Mouse (Mus musculus) v-Abl transformed pro-B cells (cell line): ENCODE data around the gene Iqch.

Experiments used
- in situ Hi-C, 2 experiments: fragments of 400-800 bp; cut with MboI; formaldehyde crosslinking; loops; one replicate each; pipeline ENCODE4 v1.15.1; 2025; ENCODE audit not compliant: unreplicated experiment in 2 of 2

The Iqch gene

DNA sequence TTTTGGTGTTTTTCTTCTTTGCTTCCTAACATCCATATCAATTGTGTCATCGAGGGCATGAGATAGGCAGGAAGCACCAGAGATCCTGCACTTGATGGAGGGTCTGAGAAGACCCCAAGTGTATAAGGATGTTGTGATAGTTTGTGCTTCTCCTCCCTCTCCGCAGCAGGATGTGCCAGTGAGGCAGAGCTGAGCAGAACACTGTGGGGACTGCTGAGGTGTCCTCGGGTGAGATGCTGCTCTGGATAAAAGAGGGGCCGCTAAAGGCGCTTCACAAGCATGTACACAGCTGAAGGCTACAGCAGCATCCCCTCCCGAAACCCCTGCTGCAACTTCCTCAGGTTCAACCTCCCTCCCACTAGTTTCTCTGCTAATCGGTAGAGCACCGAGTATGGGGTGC lies 95.2 kb downstream of the Iqch start:
- in situ Hi-C loops: no loop called here

- in situ Hi-C loops: no loop called here
These were observed 98.4 kb downstream of the Iqch start for GRCm38 (mm10) chr9:63503890-63504289.

DNA sequence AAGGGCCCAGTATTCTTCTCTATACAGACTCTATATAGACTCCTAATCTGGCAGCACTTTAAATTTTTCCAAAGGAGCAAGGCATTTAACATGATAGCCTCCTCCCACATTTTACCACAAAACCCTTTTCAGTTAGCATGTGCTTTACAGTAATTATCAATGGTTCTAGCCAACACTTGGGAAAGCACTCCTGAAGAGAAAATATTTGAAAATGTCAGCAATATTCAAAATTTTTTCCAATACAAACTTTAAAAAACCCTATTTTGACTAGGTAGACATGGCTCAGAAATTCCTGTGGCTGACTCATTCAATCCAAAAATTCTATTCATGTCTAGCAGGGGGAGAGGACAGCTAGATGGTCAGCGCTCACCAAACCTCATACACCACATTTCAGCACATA lies 100.8 kb downstream of the Iqch start:
- in situ Hi-C loops: no loop called here

GRCm38 (mm10) chr9:63499912-63500311 lies 102.4 kb downstream of the Iqch start:
- in situ Hi-C loops: no loop called here

GRCm38 (mm10) chr9:63495786-63496185 lies 106.5 kb downstream of the Iqch start:
- in situ Hi-C loops: no loop called here

DNA sequence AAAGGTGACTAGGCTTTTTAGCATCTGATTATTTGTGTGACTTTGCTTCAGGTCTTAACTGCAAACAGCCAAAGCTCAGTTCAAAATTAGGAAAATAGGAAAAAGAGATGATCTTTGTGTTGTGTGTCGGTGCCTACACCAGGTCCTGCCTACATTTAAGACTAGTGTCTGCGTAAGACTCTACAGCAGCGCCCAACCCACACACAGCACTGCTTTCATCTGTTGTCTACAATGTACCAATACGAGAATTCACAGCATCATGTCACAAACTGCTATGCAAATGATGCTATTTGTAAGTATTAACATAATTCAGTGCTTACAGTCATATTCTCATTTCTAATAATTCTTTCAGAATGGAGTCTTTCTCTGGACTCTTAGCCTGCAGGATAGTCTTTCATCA lies 108.5 kb downstream of the Iqch start:
- in situ Hi-C loops: no loop called here

DNA sequence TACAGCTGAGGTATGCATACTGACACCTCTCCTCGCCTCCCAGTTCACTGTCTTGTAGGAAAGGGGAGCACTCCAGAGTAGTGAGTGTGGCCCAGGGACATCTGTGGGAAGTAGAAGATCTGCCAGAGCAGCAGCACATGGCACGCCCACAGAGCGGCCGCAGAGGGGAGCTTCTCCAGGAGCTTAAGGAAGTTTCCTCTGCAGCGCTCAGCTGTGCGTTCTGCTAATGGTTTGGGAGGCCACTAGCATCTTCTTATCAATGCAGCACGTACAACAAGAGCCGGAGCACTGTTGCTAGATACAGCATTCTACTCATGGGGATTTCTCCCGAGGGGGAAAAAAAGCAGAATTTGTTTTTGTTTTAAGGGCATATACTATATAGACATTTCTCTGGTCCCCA lies 110.0 kb downstream of the Iqch start:
- in situ Hi-C loops: no loop called here

DNA sequence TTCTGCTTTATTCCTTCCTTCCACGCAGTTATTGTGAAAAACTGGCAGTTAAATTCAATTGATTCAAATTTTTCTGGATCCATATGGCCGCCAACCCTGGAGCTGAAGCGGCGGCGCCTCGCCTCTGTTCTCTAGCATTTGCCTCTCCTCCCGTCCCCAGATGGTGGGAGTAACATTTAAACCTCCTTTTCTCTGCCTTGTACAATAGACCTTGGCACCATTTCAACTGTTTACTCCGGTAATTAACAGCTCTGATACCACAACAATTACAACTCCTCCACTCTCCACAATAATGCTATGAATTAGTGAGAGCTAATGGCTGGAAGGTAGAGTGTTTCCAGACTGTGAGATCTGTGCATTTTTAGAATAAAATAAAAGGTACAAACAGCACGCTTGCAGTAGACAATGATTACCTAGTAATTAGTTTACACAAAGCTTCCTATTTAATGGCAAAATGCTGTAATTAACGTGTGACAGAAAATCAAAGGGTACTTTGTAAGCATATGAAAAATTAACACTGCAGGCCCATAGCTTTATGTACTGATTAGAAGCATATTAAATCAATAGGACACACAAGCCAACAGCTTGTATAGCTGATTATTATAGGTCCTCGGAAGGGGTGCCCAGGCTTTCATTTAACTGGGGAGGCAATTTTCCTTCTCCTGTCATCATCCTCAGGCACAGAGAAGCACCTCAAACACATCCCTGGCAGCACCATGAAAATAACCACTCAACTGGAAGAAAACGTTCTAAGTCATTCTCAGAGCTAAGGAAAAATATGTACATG lies 111.6 kb downstream of the Iqch start:
- in situ Hi-C loops: no loop called here

- in situ Hi-C loops: no loop called here
These were observed 113.1 kb downstream of the Iqch start for GRCm38 (mm10) chr9:63489156-63489555.

- in situ Hi-C loops: loop anchor here (5.0 to 25.0 kb wide), 3 partner anchors 372 to 721 kb away; no protein-coding TSS in a partner anchor
These were observed 136.7 kb downstream of the Iqch start for GRCm38 (mm10) chr9:63465561-63465960.

DNA sequence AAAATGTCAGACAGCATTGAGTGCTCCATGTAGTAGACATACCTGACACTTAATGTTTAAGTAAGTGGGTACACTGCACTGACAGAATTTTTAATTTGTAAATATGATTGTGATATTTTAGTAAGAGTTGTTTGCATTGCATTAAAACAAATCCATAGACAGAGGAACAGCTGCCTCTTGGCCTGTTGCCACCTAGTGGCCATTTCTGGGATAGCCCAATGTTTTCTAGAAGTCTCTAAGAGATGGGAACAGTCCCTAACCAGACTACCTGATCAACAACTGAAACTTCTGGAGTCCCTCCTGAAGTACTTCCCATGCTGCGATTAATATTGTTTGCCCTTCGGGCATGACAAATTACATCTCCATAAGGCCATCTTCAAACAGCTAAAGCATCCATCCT lies 140.0 kb downstream of the Iqch start:
- in situ Hi-C loops: loop anchor here (5.0 to 25.0 kb wide), 3 partner anchors 325 to 717 kb away; no protein-coding TSS in a partner anchor

DNA sequence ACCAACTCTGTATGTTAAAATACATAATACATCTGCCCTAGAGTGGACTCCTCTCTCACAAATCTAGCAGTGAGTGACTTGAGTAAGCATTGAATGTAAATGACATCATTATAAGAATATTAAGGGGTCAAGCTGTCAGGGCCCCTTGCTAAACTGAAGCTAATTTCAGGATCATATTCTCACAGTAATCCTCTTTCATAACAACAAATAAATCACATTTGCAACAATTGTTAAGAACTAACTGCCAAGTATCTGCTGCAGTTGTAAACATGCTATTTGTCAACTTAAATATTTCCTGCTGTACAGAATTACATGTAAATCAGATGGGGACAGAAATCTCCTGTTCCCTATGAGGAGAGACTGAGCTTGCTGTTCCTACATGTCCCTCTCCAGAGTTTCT lies 145.9 kb downstream of the Iqch start:
- in situ Hi-C loops: loop anchor here in 1 of 2 experiments (25.0 kb wide), 1 partner anchor 381 kb away; no protein-coding TSS in a partner anchor

DNA sequence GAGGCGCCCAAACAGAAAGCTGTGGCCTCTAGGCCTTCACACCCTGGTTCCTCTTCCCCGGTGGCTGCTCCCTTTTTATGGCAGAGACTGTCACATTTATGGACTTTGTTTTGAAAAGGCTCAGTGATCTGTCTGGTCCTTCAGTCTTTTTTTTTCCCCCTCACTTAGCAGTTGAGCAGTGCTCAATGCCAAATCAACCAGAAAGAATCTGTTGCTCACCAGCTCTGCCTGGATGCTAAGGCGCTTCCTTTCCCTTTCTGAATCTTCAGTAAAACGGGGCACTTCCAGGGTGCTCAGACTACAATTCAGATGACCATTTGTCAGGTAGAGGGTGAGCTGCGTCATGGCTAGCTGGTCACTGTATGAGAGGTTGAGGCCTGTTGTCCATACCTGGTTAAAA lies 148.0 kb downstream of the Iqch start:
- in situ Hi-C loops: loop anchor here in 1 of 2 experiments (25.0 kb wide), 1 partner anchor 383 kb away; no protein-coding TSS in a partner anchor

DNA sequence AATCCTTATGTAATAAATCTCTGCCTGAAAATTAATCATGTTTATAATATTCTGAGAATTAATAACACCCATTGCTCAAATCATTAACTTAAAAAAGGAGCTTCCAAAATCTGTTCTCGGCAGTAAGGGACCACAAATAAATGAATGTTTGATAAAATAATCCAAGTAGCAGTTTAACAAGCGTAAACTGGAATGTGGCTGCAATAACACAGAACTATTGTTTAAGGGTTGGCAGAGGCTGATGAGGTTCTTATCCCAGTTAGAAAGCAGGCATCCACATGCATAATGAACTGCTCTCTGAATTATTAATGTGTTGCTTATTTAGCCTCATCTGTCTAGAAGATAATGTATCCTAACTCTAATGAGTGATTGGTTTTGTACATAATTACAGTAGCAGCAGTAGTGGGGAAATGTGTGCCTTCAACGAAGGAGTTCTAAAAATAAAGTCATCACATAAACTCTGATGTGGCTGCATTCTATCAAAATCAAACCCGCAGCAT lies 151.7 kb downstream of the Iqch start:
- in situ Hi-C loops: loop anchor here in 1 of 2 experiments (25.0 kb wide), 1 partner anchor 387 kb away; no protein-coding TSS in a partner anchor

GRCm38 (mm10) chr9:63443695-63444094 lies 158.6 kb downstream of the Iqch start:
- in situ Hi-C loops: no loop called here

DNA sequence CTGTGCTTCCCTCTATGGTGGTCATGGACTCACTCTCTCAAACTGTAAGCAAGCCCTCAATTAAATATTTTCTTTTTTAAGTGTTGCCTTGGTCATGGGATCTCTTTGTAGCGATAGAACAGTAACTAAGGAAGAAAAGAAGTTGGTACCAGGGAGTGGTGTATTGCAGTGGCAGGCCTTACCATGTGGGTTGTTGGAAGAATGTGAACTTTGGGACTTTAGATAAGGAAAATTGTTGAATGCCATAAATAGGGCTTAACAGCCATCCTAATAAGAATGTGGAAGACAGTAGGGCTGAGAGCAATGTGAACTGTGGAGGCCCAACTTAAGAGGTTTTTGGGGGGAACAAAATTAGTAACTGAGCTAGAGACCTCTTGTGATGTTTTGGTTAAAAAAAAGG lies 171.6 kb downstream of the Iqch start:
- in situ Hi-C loops: no loop called here

GRCm38 (mm10) chr9:63421096-63421736 lies 181.1 kb downstream of the Iqch start:
- in situ Hi-C loops: no loop called here

- in situ Hi-C loops: no loop called here
These were observed 181.9 kb downstream of the Iqch start for GRCm38 (mm10) chr9:63420396-63420795.

- in situ Hi-C loops: no loop called here
These were observed 202.1 kb downstream of the Iqch start for GRCm38 (mm10) chr9:63400176-63400575.

DNA sequence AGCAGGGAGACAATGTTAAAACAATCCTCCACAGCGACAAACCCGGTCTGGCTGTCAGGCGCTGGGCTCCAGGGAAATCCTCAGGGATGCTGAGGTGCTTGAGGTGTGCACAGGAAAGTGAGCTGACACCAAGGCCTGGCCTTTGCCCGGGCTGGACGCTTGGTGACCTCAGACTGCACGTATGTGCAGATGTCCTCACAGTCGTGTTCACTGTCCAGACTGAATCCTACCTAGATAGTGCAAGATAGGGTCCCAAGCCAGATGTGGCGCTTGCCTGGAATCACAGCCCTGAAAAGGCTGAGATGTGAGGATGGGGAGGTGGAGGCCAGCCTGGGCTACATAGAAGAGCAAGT lies 202.9 kb downstream of the Iqch start:
- in situ Hi-C loops: loop anchor here in 1 of 2 experiments (25.0 kb wide), 1 partner anchor 587 kb away; the partner anchor contains the start of gene Fem1b

- in situ Hi-C loops: loop anchor here in 1 of 2 experiments (25.0 kb wide), 1 partner anchor 587 kb away; the partner anchor contains the start of gene Fem1b
These were observed 203.5 kb downstream of the Iqch start, which contains the start of gene 2300009A05Rik for GRCm38 (mm10) chr9:63398611-63399462. 2300009A05Rik (minus strand) TSS chr9:63399246.
